Mouse (Mus musculus) liver, adult (tissue): Measurements from ENCODE around the gene Zfp768.

ENCODE experiments used
- GATA4 ChIP-seq: IDR thresholded peaks from 2 replicates; pipeline ENCODE4 v1.6.1; 2014; ENCODE audit warnings: mild to moderate bottlenecking, low read length; ENCODE audit not compliant: insufficient replicate concordance

The Zfp768 gene

DNA sequence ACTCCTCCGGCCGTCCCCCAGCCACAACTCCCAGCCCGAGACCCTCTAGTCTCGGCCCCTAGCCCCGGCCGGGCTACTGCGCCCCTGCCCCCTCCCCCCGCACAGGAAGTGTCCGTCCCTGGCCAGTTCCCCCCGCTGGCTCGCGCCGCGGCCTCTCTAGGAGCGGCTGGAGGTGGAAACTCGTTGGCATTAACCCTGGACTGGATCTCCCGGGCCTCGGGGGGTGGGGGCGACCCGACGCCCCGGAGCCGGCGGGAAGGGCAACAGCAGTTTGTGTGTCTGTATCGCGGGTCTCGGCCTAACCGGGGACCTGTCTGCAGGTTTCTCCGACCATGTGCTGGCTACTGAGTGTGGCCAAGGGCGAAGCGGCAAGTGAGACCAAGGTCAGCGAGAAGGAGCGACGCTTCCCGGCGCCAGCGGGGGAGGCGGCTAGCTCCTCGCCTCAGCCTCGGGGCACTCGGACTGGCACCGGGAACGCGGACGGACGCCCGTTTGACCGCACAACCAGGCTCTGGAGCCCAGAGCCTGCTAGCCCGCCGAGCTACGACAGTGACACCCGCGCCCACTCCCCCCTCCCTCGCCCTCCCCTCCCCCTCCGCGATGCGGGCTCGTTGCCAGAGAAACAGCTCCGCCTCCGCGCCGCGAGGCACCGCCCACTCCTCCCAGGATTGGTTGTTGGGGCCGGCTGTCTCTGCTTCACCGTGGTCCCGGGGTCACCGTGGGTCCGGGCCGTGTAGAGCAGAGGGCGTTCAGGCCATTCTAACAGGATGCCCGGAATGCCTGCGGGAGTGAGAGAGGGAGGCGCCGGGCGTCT lies at the start of gene Zfp768:
Gene Zfp768, minus strand, starts transcription at position 78 of the 814 bp plus-strand sequence.
- no peak; the same call in 1 of the 2 replicates for TF ChIP-seq GATA4

DNA sequence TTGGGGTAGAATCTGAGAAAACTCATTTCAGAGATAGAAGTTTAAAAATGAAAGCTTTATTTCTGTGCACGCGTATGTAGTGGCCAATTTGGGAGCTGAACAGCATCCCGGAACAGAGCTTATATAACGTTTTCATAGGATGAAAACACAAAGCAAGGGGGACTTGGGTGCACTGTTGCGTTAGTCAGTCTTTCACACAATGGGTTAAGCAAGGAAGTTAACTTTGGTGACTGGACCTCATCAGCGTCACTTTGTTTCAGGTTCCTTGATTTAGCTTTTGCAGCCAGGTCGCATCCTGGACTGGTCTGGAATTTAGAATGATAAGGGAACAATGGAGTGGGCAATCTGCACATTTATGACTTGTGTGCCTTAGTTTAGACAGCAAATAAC lies 48.5 kb upstream of the Zfp768 start:
- TF ChIP-seq GATA4, result no peak

DNA sequence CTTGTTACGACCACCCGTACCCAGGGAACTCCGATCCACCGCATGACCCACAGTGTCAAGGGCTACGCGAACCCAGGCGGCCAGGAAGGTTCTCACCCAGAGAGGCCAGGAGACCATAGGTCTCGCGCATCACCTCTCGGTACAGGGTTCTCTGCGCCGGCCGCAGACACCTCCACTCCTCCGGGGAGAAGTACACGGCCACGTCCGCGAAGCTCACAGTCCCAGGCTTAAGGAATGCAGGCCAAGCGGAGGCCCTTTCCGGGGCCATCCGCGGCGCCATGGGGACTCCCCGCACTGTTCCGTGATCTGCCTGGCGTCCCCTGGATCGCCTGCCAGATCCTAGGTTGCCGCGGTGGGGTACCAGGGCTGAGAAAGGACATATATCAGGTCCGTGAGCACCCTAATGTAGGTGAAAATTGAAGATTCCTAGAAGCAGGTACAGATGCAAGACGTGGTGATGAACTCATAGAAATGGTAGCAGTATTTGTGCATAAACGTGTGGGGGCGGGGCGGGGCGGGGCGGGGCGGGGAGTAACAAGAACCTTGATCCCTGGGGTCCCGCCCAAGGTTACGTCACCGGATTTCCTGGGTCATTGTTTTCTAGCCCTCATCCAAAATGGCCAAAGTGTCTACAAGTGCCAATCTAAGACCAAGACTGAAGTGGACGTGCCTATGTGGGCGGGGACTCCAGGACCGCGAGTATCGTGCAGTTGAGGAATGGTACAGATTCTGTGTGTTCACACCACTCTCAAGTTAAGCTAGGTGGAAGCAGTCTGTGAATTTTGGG lies 48.0 kb upstream of the Zfp768 start, which contains the start of gene E430018J23Rik:
Gene E430018J23Rik, minus strand, starts transcription at position 473 of the 787 bp plus-strand sequence.
- TF ChIP-seq GATA4, result no peak

DNA sequence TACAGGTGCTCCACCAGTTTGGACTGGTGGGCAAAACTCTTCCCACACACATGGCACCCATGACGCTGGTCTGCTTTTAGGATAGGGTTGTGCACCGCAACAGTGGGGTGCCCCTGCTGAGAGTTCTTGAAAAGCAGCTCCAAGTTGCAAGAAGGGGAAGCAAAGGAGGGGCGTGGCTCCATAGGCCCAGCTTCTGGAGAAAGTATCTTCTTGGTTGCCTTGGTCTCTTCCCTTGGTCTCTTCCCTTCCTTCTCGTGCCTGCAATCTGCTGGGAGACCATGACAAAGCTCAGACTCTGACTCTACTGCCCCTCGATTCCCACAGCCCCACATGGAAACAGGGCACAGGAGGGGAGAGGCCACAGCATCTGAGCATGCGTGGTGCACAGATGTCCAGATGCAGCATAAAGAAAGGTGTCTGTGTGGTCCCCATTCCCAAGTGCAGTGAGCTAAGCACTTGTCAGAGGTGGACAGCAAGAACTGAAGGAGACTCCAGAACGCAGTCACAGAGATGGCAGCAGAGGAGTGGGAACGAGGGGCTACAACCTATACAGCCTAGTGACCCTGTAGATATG lies 46.9 kb upstream of the Zfp768 start:
- TF ChIP-seq GATA4, result no peak

DNA sequence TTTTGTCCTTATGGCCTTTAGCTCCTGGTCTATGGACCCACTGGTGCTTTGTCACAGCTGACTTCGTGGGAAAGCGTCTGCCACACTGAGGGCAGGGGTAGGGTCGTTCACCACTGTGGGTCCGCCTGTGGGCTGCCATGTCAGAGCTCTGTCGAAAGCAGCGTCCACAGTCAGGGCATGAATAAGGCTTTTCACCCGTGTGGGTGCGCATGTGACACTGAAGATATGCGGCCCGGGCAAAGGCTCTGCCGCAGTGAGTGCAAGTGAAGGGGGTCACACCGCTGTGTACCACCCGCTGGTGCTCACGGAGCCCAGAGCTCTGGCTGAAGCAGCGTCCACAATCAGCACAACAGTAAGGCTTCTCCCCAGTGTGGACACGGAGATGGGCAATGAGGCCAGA lies 46.1 kb upstream of the Zfp768 start:
- no peak for TF ChIP-seq GATA4

DNA sequence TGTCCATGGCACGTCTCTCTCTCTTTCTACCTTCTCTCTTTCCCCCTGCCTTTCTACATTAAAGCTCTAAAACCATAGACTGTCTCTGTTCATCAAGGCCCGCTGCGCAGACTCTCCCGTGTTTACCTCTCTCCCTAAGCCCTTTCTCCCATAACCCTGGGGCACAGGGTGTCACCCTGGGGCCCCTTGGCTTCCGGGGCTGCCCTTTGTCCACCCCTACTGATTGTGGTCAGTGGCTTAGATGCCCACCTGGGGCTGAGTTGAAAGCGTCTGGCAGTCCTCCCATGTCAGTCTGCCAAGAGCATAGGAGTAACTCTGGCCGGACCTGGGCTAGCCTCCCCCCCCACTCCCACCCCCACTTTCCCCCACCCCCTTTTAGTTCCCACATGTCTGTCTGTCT lies 44.9 kb upstream of the Zfp768 start:
- no peak for TF ChIP-seq GATA4

DNA sequence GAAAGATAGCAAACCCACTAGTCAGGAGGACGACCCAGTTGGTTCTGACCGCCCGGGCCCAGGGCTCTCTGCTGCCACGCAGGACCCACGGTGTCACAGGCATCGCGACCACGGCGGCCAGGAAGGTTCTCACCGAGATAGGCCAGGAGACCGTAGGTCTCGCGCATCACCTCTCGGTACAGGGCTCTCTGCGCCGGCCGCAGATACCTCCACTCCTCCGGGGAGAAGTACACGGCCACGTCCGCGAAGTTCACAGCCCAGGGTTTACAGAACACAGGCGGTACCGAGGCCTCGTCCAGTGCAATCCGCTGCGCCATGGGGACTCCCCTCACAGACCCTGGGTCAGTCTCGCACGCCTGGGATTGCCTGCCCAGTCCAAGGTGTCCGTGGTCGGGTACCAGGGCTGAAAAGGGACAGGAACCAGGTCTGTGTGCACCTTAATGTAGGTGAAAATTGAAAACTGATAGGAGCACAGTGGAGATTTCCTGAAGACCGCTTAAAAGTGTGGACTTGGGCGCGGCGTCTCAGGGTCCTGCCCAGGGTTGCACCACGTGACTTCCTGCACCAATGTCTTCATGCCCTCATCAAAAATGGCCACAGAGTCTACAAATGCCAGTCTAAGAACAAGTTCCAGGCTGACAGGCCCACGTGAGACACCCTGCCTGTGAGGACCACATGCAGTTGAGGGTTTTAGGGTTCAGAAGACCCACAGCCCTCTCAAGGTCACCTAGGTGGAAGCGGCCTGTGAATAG lies 41.4 kb upstream of the Zfp768 start, which contains the start of gene 9130019O22Rik:
Gene 9130019O22Rik, minus strand, starts transcription at position 526 of the 752 bp plus-strand sequence.
- TF ChIP-seq GATA4, result no peak

DNA sequence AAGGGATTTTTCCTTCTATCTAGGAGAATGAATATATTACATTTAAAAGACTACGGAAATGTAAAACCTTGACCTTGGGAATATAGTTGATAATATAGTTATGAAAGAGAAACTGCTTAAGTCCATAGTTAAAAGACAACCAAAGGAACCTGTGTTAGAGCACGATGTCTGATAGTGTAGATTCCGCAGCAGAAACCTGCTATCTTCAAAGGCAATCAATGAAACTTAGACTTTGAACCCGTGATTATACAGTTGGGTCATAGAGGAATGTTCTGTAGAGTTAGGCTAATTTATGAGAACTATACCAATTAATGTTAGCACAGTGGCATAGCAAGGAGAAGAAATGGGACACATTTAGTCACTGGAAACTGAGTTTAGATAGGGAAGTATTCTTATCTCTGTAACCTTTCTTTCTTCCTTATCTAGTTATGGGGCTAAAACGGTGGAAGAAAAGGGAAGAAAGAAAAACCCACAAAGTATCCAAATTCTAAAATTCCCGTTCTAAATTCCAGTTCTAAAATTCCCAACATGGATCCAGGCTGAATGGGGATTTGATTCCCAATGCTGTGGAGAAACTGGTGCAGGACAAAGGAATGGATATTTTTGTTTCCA lies 33.0 kb upstream of the Zfp768 start:
- TF ChIP-seq GATA4, result peak; percentile 76

DNA sequence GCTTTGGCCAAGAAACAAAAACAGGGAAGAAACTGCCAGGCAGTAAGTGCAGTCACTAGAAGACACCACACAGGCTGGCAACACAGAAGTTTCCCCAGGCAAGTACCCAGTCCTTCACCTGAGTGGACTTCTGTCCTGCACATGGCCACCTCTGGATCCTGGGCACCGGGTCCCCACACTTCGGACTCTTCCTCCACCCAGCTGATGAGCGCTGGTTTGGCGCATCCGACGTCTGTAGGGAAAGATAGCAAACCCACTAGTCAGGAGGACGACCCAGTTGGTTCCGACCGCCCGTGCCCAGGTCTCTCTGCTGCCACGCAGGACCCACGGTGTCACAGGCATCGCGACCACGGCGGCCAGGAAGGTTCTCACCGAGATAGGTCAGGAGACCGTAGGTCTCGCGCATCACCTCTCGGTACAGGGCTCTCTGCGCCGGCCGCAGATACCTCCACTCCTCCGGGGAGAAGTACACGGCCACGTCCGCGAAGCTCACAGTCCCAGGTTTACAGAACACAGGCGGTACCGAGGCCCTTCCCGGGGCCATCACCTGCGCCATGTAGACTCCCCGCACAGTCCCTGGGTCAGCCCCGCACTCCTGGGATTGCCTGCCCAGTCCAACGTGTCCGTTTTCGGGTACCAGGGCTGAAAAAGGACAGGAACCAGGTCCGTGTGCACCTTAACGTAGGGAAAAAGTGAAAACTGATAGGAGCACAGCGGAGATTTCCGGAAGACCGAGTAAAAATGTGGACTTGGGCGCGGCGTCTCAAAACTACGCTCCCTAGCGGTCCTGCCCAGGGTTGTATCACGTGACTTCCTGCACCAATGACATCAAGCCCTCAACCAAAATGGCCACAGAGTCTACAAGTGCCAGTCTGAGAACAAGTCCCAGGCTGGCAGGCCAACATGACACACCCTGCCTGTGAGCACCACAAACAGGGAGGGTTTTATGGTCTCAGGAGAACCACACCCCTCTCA lies 30.2 kb upstream of the Zfp768 start, which contains the start of gene Zfp747:
Gene Zfp747, minus strand, starts transcription at position 780 of the 975 bp plus-strand sequence.
- TF ChIP-seq GATA4, result peak; percentile 7; the same call in 1 of the 2 replicates

DNA sequence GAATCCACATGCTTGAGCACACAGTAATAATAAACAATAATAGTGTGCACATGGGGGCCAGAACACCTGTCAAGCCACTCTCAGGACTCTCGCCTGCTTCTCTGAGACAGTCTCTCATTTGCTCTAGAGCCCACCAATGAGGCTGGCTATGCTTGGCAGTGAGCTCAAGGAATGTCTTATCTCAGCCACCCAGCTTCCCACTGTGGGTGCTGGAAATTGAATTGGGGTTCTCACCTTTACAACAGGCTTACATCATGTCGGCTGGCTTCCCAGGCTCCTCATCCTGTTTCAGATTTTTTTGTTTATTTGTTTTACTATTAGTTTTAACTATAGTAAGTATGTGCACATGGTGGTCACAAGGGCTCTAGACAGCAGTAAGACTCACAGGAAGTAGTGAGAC lies 25.8 kb upstream of the Zfp768 start:
- TF ChIP-seq GATA4, result no peak

DNA sequence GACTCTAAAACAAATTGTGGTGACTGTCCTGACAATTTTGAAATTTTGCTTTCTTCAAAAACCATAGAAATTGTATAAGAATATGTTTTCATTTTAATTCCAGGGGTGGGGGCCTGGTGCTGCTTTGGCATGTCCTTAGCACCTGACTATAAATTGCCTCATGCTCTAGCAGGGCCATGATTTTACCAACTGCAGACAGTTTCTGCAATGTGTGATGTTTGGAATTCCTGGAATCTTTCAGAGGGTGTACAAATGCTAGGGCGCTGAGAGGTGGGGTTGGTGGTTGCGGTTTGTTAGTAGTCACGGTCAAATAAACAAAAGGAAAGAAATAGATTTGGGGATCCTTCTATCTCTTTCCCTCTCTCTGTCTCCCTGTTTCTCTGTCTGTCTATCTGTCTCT lies 20.9 kb upstream of the Zfp768 start:
- TF ChIP-seq GATA4, result no peak

DNA sequence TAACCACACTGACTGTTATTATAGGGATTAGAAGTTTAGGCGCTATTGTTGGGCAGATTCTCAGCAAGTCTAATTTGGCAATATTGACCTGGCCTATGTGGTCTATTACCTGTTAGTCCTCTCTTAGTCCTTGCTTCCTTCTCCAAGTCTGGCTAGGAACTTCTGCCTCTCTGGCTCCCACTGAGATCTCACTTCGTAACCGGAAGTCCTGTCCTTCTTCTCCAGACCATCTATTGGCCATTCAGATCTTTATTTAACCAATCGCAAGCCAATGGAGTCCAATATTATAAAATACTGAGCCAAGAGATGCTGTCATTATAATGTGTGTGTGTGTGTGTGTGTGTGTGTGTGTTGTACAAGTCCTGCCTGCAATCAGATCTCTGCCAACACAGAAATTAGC lies 18.8 kb upstream of the Zfp768 start:
- no peak for TF ChIP-seq GATA4

DNA sequence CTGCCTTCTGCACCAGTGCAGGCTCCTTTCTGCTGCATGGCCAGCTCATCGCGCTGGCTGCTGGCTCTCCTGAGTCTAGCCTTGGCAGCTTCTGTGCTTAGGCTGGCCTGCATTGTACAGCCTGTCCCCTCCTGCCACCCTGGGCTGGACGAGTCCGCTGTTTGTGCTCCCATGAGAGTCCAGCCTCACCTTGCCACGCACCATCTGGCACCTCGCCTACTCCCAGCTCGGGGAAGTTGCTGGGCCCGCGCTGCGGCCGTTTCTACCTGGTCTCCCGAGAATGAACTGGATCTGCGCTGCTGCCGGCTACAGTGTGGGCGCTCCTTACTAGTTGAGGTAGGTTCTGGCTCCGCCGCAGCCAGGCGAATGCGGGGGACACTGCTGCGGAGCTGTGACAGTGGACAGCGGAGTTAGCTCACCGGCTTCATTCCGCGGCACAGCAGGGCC lies 18.1 kb upstream of the Zfp768 start:
- no peak for TF ChIP-seq GATA4
